Mouse (Mus musculus) adrenal gland (tissue): ENCODE measurements around the gene Ttll4.

ENCODE experiments used
- intact Hi-C: fragments of 180-260 bp; cut with DNase I; formaldehyde crosslinking; loops from one replicate; pipeline ENCODE4 v1.15.1; 2025
- long read RNA-seq, 2 experiments: library from polyadenylated mRNA; unstranded; transcript quantifications; one replicate each; pipeline ENCODE4 v2.0.0; 2020; ENCODE audit warnings: borderline replicate concordance in 1 of 2; ENCODE audit not compliant: insufficient replicate concordance in 1 of 2

Gene Ttll4
- long read RNA-seq, experiment 1, full-length matches to known transcripts, result 2 of 3 reads
- long read RNA-seq, experiment 1, partial matches to known transcripts, result 0 of 3 reads
- long read RNA-seq, experiment 1, other reads (novel, unspliced or antisense), result 1 of 3 reads
- long read RNA-seq, experiment 2, partial matches to known transcripts, result 1 of 3 reads
- long read RNA-seq, experiment 2, other reads (novel, unspliced or antisense), result 2 of 3 reads

- intact Hi-C loops, result no loop called here
Measured at GRCm38 (mm10) chr1:74661448-74662195, at the start of gene Ttll4. Gene Ttll4 (plus strand): TSS chr1:74661745.

- intact Hi-C loops, result no loop called here
Measured at GRCm38 (mm10) chr1:74624183-74624582, 37.4 kb upstream of the Ttll4 start.

GRCm38 (mm10) chr1:74626076-74626475 lies 35.5 kb upstream of the Ttll4 start:
- intact Hi-C loops, result no loop called here

DNA sequence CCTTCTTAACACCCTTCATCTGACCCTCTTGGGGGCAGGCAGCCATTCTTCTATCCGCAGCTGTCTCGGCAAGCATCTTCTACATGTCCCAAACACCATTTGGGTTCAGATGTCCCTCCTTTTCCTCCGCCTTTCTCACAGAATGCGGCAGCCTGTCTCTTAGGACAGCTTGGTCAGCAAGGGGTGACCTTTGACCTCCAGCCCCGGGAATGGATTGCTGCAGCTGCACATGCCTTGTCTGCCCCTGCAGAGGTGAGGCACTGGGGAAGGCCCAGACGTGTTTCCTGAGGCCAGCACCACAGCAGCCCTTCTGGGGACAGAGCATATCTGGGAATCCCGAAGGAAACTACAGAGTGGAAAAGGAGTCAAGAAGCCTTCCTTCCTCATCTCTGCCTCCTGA lies 33.5 kb upstream of the Ttll4 start:
- intact Hi-C loops, result no loop called here

DNA sequence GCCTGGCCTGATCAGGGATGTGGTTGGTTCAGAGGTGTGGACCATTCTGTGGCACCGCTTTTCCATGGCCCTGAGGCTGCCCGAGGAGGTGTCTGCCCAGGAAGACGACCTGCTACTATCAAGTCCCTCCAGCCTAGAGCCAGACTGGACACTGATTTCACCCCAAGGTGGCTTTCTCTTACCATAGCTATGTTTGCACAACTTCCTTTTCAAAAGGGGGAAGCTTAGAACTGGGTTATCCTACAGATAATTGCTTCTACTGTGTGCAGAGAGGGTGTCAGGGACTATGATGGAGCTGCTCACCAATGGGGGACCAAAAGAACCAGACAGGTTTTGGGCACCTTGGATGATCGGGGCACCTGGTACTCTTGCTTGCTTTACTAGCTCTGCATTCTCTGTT lies 28.8 kb upstream of the Ttll4 start:
- intact Hi-C loops, result loop anchor here (10.0 kb wide), 1 partner anchor 82 kb away; the partner anchor contains the start of gene Cyp27a1

- intact Hi-C loops, result loop anchor here (10.0 kb wide), 1 partner anchor 111 kb away; no protein-coding TSS in a partner anchor
Measured at GRCm38 (mm10) chr1:74643524-74643923, 18.0 kb upstream of the Ttll4 start.

- intact Hi-C loops, result loop anchor here (10.0 kb wide), 1 partner anchor 111 kb away; no protein-coding TSS in a partner anchor
Measured at GRCm38 (mm10) chr1:74643926-74644325, 17.6 kb upstream of the Ttll4 start.

- intact Hi-C loops, result no loop called here
Measured at GRCm38 (mm10) chr1:74662253-74662865, 814 bp downstream of the Ttll4 start.

DNA sequence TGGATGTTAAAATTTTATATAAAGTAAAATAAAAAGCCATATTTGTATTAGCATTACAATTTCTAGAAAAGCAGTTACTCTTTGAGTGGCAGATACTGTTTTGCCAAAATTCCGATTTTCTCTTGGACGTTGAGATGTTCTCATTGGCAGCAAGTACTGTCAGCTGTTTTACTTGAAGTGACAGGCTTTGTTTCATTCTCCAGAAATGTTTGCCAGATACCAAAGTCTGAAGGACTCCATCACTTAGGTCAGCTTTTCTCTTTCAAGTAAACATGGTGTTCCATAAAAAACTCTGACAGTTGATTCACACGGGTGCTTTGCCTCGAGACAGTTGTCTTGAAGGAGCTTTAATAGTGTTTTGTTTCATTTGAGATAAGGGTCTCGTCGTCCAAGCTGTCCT lies 3.6 kb downstream of the Ttll4 start:
- intact Hi-C loops, result no loop called here

DNA sequence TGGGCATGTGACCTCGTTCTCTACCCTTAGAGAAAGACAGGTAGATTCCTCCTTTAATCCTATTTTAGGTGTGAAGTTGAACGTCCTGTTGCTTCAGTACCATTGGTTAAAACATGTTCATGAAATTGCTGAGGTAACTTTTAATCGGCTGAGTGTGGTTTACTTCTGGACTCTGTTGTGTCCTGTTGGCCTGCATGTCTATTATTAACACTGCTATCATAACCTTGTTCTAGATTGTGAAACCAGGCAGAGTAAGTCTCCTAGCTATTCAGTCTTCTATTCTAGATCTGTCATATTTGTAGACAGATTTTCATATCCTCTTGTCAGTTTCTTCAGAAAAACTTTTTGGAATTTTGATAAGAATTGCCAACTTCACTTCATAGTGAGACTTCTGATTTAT lies 6.8 kb downstream of the Ttll4 start:
- intact Hi-C loops, result no loop called here

- intact Hi-C loops, result no loop called here
Measured at GRCm38 (mm10) chr1:74672731-74673130, 11.2 kb downstream of the Ttll4 start.

- intact Hi-C loops, result no loop called here
Measured at GRCm38 (mm10) chr1:74676863-74677262, 15.3 kb downstream of the Ttll4 start.

- intact Hi-C loops, result no loop called here
Measured at GRCm38 (mm10) chr1:74677843-74678242, 16.3 kb downstream of the Ttll4 start.

- intact Hi-C loops, result no loop called here
Measured at GRCm38 (mm10) chr1:74687131-74687530, 25.6 kb downstream of the Ttll4 start.

GRCm38 (mm10) chr1:74693891-74694583 lies 32.5 kb downstream of the Ttll4 start:
- intact Hi-C loops, result no loop called here

- intact Hi-C loops, result no loop called here
Measured at GRCm38 (mm10) chr1:74695836-74696235, 34.3 kb downstream of the Ttll4 start.

- intact Hi-C loops, result no loop called here
Measured at GRCm38 (mm10) chr1:74697416-74697815, 35.9 kb downstream of the Ttll4 start.

DNA sequence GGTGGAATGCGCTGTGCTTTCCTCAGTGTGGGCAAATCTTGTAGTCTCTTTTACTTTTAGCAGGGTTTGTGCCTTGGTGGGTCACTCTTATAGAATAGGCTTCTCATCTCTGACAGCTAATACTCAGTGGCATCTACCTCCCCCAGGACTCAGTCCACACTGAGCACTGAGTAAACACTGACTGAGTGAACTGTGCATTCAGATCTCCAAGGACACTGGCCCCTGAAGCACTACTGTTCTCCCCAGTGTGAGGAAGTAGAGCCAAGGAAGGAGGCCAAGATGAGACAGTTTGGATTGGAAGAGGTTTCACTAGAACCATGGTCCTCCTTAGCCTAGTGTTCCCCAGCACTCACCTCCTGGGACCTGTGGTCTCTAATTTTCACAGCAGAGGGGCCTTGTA lies 36.8 kb downstream of the Ttll4 start:
- intact Hi-C loops, result no loop called here

DNA sequence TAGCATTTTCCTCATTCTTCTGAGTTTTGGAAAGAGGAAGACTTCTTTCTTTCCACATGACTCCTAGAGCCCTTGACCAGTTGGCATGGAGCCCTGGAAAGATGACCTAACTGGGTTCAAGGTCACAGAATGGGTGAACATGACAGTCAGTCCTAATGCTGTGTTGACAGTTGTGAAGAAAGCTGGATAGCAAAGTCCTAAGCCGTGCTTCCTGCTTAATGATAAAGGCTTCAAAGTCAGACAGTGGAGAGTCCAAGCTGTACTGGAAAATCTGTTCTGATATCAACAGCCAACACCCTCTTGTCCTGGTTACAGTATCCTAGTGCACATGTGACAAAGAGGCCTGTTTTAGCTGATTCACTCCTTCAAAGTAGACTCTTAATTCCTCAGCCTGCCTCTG lies 37.2 kb downstream of the Ttll4 start:
- intact Hi-C loops, result no loop called here

- intact Hi-C loops, result no loop called here
Measured at GRCm38 (mm10) chr1:74702142-74702553, 40.6 kb downstream of the Ttll4 start.

DNA sequence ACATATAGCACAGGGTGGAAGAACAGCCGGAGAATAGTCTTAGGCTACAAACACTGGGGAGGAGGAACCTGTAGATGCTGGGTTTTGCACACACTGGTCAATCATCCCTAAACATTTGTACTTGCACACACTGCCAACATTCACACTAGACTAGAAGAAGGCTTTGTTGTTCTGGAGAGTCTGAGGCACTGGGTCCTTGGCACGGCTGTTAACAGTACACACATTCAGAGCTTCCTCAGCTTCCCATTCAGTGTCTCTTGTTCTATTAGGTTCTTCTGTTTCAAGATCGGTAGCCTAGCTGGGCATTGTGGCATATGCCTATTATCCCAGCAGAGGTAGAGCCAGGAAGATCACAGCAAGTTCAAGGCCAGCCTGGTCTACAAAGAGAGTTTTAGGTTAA lies 42.6 kb downstream of the Ttll4 start:
- intact Hi-C loops, result no loop called here

GRCm38 (mm10) chr1:74705016-74705415 lies 43.5 kb downstream of the Ttll4 start:
- intact Hi-C loops, result no loop called here
